Mouse (Mus musculus): ENCODE data around the gene Zbtb20. TPM values are rescaled to one million over a fixed set of nuclear protein-coding genes. Genes with fewer than 3 reads are reported as not detected.

Gene Zbtb20
- polyA plus RNA-seq, 1 experiment from 2014 or later: 18.8 TPM

- no peaks in the 10 kb centered on the region for H3K4me1 ChIP-seq (replicated peaks)
- H3K36me3 ChIP-seq: no peaks in the 10 kb centered on the region
- H3K27ac ChIP-seq: no peak overlapping the region
- no peaks in the 10 kb centered on the region for H3K27me3 ChIP-seq (replicated peaks)
- H3K9ac ChIP-seq: no peak overlapping the region
- H3K9me3 ChIP-seq: no peaks in the 10 kb centered on the region
- ATAC-seq: no peak
- no peak overlapping the region for H3K4me2 ChIP-seq (replicated peaks)
- no peak overlapping the region for H3K4me3 ChIP-seq (replicated peaks)
- WGBS: 88% methylated on average over 3 of the region's 3 CpGs
Measured at GRCm38 (mm10) chr16:43489362-43489761, 613.7 kb downstream of the Zbtb20 start.

GRCm38 (mm10) chr16:43489984-43490383 lies 614.3 kb downstream of the Zbtb20 start:
- Histone ChIP-seq H3K9me3 (no peaks in the 10 kb centered on the region), H3K4me3 (replicated peaks) (no peak overlapping the region), H3K9ac (no peak overlapping the region), H3K4me1 (replicated peaks) (no peaks in the 10 kb centered on the region), H3K36me3 (no peaks in the 10 kb centered on the region), H3K27me3 (replicated peaks) (no peaks in the 10 kb centered on the region), H3K4me2 (replicated peaks) (no peak overlapping the region), H3K27ac (no peak overlapping the region)
- ATAC-seq: no peak
- WGBS: 93% methylated on average over 12 of the region's 12 CpGs

GRCm38 (mm10) chr16:43492863-43493262 lies 617.2 kb downstream of the Zbtb20 start:
- no peak overlapping the region for H3K9ac ChIP-seq
- H3K27me3 ChIP-seq (replicated peaks): no peaks in the 10 kb centered on the region
- no peak overlapping the region for H3K4me2 ChIP-seq (replicated peaks)
- no peaks in the 10 kb centered on the region for H3K9me3 ChIP-seq
- H3K4me3 ChIP-seq (replicated peaks): no peak overlapping the region
- ATAC-seq: no peak
- H3K4me1 ChIP-seq (replicated peaks): no peaks in the 10 kb centered on the region
- no peak overlapping the region for H3K27ac ChIP-seq
- 91% methylated on average over 1 of the region's 1 CpGs for WGBS
- no peaks in the 10 kb centered on the region for H3K36me3 ChIP-seq

- 65% methylated on average over 5 of the region's 5 CpGs for WGBS
- H3K27me3 ChIP-seq (replicated peaks): no peaks in the 10 kb centered on the region
Measured at GRCm38 (mm10) chr16:43493596-43494385, 618.1 kb downstream of the Zbtb20 start.

GRCm38 (mm10) chr16:43495175-43495818 lies 619.6 kb downstream of the Zbtb20 start:
- no peak for ATAC-seq
- Histone ChIP-seq H3K27me3 (replicated peaks) (no peaks in the 10 kb centered on the region), H3K9ac (no peak overlapping the region), H3K27ac (no peak overlapping the region), H3K9me3 (no peaks in the 10 kb centered on the region), H3K36me3 (no peaks in the 10 kb centered on the region), H3K4me3 (replicated peaks) (no peak overlapping the region), H3K4me1 (replicated peaks) (no peaks in the 10 kb centered on the region), H3K4me2 (replicated peaks) (no peak overlapping the region)
- 81% methylated on average over 9 of the region's 9 CpGs for WGBS

More at GRCm38 (mm10) chr16:43493596-43494385, 618.1 kb downstream of the Zbtb20 start:
- Histone ChIP-seq H3K4me3 (replicated peaks) (no peak overlapping the region), H3K36me3 (no peaks in the 10 kb centered on the region), H3K9ac (no peak overlapping the region), H3K4me1 (replicated peaks) (no peaks in the 10 kb centered on the region), H3K4me2 (replicated peaks) (no peak overlapping the region), H3K9me3 (no peaks in the 10 kb centered on the region), H3K27ac (no peak overlapping the region)
- ATAC-seq: no peak

GRCm38 (mm10) chr16:43497093-43497492 lies 621.4 kb downstream of the Zbtb20 start:
- Histone ChIP-seq H3K4me1 (replicated peaks) (no peaks in the 10 kb centered on the region), H3K36me3 (no peaks in the 10 kb centered on the region), H3K27ac (no peak overlapping the region), H3K4me2 (replicated peaks) (no peak overlapping the region), H3K9ac (no peak overlapping the region), H3K4me3 (replicated peaks) (no peak overlapping the region), H3K27me3 (replicated peaks) (no peaks in the 10 kb centered on the region), H3K9me3 (no peaks in the 10 kb centered on the region)
- 53% methylated on average over 2 of the region's 2 CpGs for WGBS
- no peak for ATAC-seq

GRCm38 (mm10) chr16:43500132-43500853 lies 624.6 kb downstream of the Zbtb20 start:
- 86% methylated on average over 8 of the region's 8 CpGs for WGBS
- no peak overlapping the region for H3K27ac ChIP-seq
- no peaks in the 10 kb centered on the region for H3K9me3 ChIP-seq
- H3K9ac ChIP-seq: no peak overlapping the region
- H3K4me2 ChIP-seq (replicated peaks): no peak overlapping the region
- no peak for ATAC-seq
- no peak overlapping the region for H3K4me3 ChIP-seq (replicated peaks)
- no peaks in the 10 kb centered on the region for H3K36me3 ChIP-seq
- no peaks in the 10 kb centered on the region for H3K27me3 ChIP-seq (replicated peaks)
- 0 out of 2 replicates have a peak, but pooled peaks cover 3% of the 10 kb centered on the region for H3K4me1 ChIP-seq (replicated peaks)

- Histone ChIP-seq H3K4me2 (replicated peaks) (no peak overlapping the region), H3K4me3 (replicated peaks) (no peak overlapping the region), H3K9me3 (no peaks in the 10 kb centered on the region), H3K4me1 (replicated peaks) (peaks cover 3% of the 10 kb centered on the region; the same call in 1 of the 2 replicates), H3K27me3 (replicated peaks) (no peaks in the 10 kb centered on the region), H3K36me3 (no peaks in the 10 kb centered on the region), H3K9ac (no peak overlapping the region), H3K27ac (no peak overlapping the region)
- WGBS: 84% methylated on average over 4 of the region's 4 CpGs
- ATAC-seq: no peak
Measured at GRCm38 (mm10) chr16:43501284-43501683, 625.6 kb downstream of the Zbtb20 start.

GRCm38 (mm10) chr16:43502339-43503009 lies 626.8 kb downstream of the Zbtb20 start:
- Histone ChIP-seq H3K27ac (no peak overlapping the region), H3K27me3 (replicated peaks) (no peaks in the 10 kb centered on the region), H3K9ac (no peak overlapping the region), H3K4me1 (replicated peaks) (peaks cover 3% of the 10 kb centered on the region; the same call in 1 of the 2 replicates), H3K4me2 (replicated peaks) (peak overlapping the region; percentile 65), H3K36me3 (no peaks in the 10 kb centered on the region), H3K9me3 (no peaks in the 10 kb centered on the region), H3K4me3 (replicated peaks) (no peak overlapping the region)
- no peak for ATAC-seq
- WGBS: 46% methylated on average over 12 of the region's 12 CpGs

- H3K4me3 ChIP-seq (replicated peaks): peak overlapping the region; percentile 32
- no peaks in the 10 kb centered on the region for H3K27me3 ChIP-seq (replicated peaks)
- no peak overlapping the region for H3K9ac ChIP-seq
- H3K9me3 ChIP-seq: no peaks in the 10 kb centered on the region
- peaks cover 3% of the 10 kb centered on the region; the same call in 1 of the 2 replicates for H3K4me1 ChIP-seq (replicated peaks)
- H3K27ac ChIP-seq: no peak overlapping the region
- H3K4me2 ChIP-seq (replicated peaks): peak overlapping the region; percentile 65
- 8% methylated on average over 13 of the region's 13 CpGs for WGBS
- 0 out of 2 replicates have a peak, but pooled peaks have one; percentile 44 for ATAC-seq
- H3K36me3 ChIP-seq: no peaks in the 10 kb centered on the region
Measured at GRCm38 (mm10) chr16:43503010-43503635, 627.4 kb downstream of the Zbtb20 start.

- ATAC-seq: no peak
- 0% methylated on average over 5 of the region's 5 CpGs for WGBS
- Histone ChIP-seq H3K27me3 (replicated peaks) (no peaks in the 10 kb centered on the region), H3K4me2 (replicated peaks) (peak overlapping the region; percentile 65), H3K4me3 (replicated peaks) (peak overlapping the region; percentile 32), H3K36me3 (no peaks in the 10 kb centered on the region), H3K9me3 (no peaks in the 10 kb centered on the region), H3K4me1 (replicated peaks) (peaks cover 3% of the 10 kb centered on the region; the same call in 1 of the 2 replicates), H3K27ac (no peak overlapping the region), H3K9ac (peak overlapping the region; percentile 23; the same call in 1 of the 2 replicates)
Measured at GRCm38 (mm10) chr16:43503636-43504010, 627.9 kb downstream of the Zbtb20 start.

All from intestine, embryonic 15.5 days (tissue).